Mouse (Mus musculus): ENCODE data around the gene Drg1. TPM values are rescaled to one million over a fixed set of nuclear protein-coding genes. Genes with fewer than 3 reads are reported as not detected.

Drg1 gene
- polyA plus RNA-seq, 1 experiment from 2014 or later: 226 TPM

DNA sequence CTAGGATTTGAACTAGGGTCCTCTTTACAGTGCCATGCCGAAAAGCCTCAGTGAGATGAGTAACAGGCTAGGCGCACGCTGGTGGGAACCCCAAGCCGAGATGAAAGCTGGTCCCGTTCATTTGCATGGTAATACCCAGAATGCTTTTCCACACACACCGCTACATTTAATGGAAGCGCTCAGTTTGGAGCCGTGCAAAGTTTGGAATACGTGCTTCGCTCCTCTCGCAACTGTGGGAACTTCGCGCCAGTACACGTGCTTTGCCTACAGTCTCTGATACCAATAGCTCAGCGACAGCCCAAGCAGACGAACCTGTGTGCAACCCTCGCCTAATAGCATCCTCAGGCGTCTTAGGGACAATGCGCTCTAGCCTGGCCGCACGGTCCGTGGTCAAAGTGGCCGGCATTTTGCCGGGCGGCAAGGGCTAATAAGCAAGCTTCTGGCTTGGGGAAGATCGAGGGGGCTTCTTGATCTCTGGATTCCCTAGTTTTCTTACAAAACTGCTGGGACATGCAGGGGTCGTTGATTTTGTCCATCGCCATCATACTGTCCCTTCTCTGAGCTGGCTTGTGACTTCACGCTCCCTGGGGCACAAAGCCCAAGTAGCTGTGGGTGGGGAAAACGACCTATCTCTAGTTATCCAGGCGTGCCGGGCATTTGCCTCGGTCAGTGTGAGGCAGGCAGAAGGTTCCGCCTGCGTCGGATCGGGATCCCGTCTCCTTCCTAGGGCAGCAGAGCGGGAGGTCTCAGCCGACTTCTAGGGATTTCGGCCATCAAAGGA is 22.5 kb upstream of the Drg1 start, which contains the start of gene Patz1:
TSS of gene Patz1 (plus strand) at position 354 of the 781 bp plus-strand sequence.
- peak within 1 kb of the TSS; percentile 100 for H3K4me2 ChIP-seq (replicated peaks)
- H3K4me3 ChIP-seq: peak within 1 kb of the TSS; percentile 83
- peak within 1 kb of the TSS; percentile 95 for H3K9ac ChIP-seq
- no peaks in the 10 kb centered on the region for H3K9me3 ChIP-seq
- peaks cover 26% of the 10 kb centered on the region for H3K4me1 ChIP-seq
- under 1% methylated on average over 41 of the region's 41 CpGs for WGBS
- peak within 1 kb of the TSS; percentile 100 for H3K27ac ChIP-seq
- peaks cover 8% of the 10 kb centered on the region for H3K36me3 ChIP-seq
- peak; percentile 28; the same call in 1 of the 2 replicates for ATAC-seq (ENCODE audit: low FRiP score, low read depth)
- no peaks in the 10 kb centered on the region for H3K27me3 ChIP-seq

DNA sequence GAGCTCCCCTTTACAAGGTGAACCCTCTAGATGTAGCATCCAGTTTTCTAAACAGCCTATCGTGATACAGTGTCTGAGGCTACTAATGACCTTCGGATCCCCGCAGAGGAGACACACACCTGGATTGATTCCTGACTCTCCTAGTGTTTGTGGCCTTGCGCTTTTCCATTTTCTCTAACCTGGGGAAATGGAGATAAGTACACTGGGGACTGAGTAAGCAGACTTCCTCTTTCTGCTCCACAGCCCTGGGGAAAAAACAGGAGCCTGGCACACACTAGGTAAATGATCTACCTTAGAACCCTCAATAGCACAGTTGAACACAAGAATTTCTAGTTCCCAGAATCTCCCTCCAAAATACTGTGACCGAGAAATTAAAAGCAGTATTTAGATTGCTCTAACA is 21.7 kb upstream of the Drg1 start:
- Histone ChIP-seq H3K4me3 (peak overlapping the region; percentile 83), H3K4me2 (replicated peaks) (peak overlapping the region; percentile 100), H3K27me3 (no peaks in the 10 kb centered on the region), H3K9me3 (no peaks in the 10 kb centered on the region), H3K4me1 (peaks cover 18% of the 10 kb centered on the region), H3K27ac (no peak overlapping the region; the same call in 1 of the 2 replicates), H3K36me3 (peaks cover under 1% of the 10 kb centered on the region), H3K9ac (peak overlapping the region; percentile 95)
- WGBS: 66% methylated on average over 5 of the region's 5 CpGs
- ATAC-seq (ENCODE audit: low FRiP score, low read depth): no peak

DNA sequence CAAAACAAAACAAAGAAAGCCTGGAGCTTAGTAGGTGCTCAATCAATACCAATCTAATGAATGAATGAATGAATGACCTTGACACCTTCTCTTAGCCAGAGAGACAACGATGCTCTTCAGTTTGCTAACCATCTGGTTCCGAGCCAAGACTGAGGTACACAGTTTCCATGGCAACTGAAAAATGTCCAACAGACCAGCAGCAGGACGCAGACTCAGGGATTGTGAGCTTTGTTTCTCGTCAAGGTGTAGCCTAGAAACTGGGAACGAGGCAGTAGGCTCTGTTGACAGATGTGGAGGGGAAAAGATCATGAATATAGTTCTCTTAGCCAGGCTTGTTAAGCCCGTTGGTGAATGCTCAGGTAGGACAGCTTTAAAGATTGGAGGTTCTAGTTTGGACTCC is 20.9 kb upstream of the Drg1 start:
- no peak for ATAC-seq (ENCODE audit: low FRiP score, low read depth)
- Histone ChIP-seq H3K4me2 (replicated peaks) (no peak overlapping the region), H3K27me3 (no peaks in the 10 kb centered on the region), H3K36me3 (no peaks in the 10 kb centered on the region; the same call in 1 of the 2 replicates), H3K4me3 (no peak overlapping the region), H3K9ac (no peak overlapping the region), H3K27ac (no peak overlapping the region), H3K9me3 (no peaks in the 10 kb centered on the region), H3K4me1 (peaks cover 14% of the 10 kb centered on the region)
- 50% methylated on average over 6 of the region's 6 CpGs for WGBS

DNA sequence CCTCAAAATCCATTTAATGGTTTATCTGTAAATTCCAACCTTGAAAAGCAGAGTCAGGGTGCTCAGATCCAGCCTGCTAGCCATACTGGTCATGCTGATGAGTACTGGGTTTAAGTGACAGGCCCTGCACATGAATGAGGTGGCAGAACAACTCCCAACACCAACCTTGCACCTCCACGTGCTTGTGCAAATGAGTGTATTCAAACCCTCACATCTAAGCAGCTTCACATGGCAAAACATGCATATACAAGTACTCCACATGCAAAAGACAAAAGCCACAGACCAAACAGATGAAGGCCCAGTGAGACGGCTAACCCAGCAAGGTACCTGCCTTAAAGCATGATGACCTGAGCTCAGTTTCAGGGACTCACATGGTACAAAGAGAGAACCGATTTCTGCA is 19.7 kb upstream of the Drg1 start:
- no peaks in the 10 kb centered on the region for H3K27me3 ChIP-seq
- no peak overlapping the region for H3K27ac ChIP-seq
- H3K9me3 ChIP-seq: no peaks in the 10 kb centered on the region
- no peak overlapping the region for H3K4me3 ChIP-seq
- WGBS: 90% methylated on average over 3 of the region's 3 CpGs
- no peak overlapping the region for H3K4me2 ChIP-seq (replicated peaks)
- ATAC-seq (ENCODE audit: low FRiP score, low read depth): no peak
- peaks cover 10% of the 10 kb centered on the region for H3K4me1 ChIP-seq
- H3K36me3 ChIP-seq: no peaks in the 10 kb centered on the region; the same call in 1 of the 2 replicates
- H3K9ac ChIP-seq: no peak overlapping the region

DNA sequence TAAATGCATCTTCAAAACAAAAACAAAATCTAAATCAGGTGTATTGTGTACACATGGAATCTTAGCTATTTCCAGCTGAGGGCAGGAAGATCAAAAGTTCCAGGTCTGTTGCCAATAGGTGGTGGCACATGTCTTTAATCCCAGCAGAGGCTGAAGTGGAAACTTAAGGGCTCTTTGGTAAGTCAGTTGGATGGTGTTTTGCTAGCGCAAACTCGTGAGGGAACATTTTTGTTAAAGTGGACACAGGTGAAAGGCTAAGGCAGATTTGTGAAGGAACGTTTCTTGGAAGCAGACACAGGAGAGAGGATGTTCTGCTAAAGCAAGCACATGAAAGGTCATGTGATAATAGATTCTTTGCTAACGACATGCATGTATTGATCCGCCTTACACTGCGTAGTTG is 17.4 kb upstream of the Drg1 start:
- ATAC-seq (ENCODE audit: low FRiP score, low read depth): no peak
- H3K4me3 ChIP-seq: no peak overlapping the region
- 88% methylated on average over 6 of the region's 6 CpGs for WGBS

DNA sequence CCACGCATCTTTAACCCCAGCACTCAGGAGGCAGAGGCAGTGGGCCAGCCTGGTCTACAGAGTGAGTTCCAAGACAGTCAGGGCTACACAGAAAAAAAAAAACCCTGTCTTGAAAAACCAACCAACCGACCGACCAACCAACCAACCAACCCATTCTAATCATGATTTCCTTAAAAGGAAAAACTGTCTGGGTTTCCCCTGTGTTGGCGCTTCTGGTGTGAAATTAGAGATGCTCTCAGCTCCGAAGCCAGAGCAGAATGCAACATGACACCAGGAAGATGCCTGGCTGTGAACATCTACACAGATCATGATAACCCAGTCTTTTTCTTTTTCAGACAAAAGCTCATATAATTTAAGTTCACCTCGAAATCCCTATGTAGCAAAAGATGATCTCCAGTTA is 16.7 kb upstream of the Drg1 start:
- ATAC-seq (ENCODE audit: low FRiP score, low read depth): no peak
- Histone ChIP-seq H3K4me2 (replicated peaks) (no peak overlapping the region), H3K9ac (no peak overlapping the region), H3K4me3 (no peak overlapping the region), H3K36me3 (no peaks in the 10 kb centered on the region), H3K9me3 (no peaks in the 10 kb centered on the region), H3K27ac (no peak overlapping the region), H3K4me1 (peaks cover 3% of the 10 kb centered on the region), H3K27me3 (no peaks in the 10 kb centered on the region)
- WGBS: 86% methylated on average over 6 of the region's 6 CpGs

More for the DNA sequence above, 17.4 kb upstream of the Drg1 start:
- Histone ChIP-seq H3K27ac (no peak overlapping the region), H3K9me3 (no peaks in the 10 kb centered on the region), H3K4me1 (peaks cover 9% of the 10 kb centered on the region), H3K27me3 (no peaks in the 10 kb centered on the region), H3K9ac (no peak overlapping the region), H3K36me3 (no peaks in the 10 kb centered on the region), H3K4me2 (replicated peaks) (no peak overlapping the region)

DNA sequence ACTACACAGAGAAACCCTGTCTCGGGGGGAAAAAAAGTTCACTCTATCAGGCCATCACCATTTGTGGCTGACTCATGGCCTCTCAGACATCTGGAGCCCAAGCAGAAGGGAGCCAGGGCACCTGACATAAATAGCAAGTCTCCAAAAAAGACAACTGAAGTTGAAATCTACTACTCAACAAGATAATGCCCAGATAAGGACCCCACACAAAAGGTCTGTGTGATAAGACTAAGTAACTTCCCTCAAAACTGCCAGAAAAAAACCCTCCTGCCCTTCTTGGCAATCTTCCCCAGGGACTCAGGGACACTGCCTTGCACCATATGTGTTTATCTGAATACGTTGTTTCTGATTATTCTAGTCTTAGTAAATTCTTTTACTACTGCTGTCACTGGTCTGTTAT is 13.5 kb upstream of the Drg1 start:
- H3K4me1 ChIP-seq: no peaks in the 10 kb centered on the region
- H3K9me3 ChIP-seq: no peaks in the 10 kb centered on the region
- H3K36me3 ChIP-seq: no peaks in the 10 kb centered on the region
- ATAC-seq (ENCODE audit: low FRiP score, low read depth): no peak
- no peak overlapping the region for H3K9ac ChIP-seq
- 91% methylated on average over 2 of the region's 2 CpGs for WGBS
- H3K4me3 ChIP-seq: no peak overlapping the region
- no peaks in the 10 kb centered on the region for H3K27me3 ChIP-seq
- no peak overlapping the region for H3K4me2 ChIP-seq (replicated peaks)
- H3K27ac ChIP-seq: no peak overlapping the region

DNA sequence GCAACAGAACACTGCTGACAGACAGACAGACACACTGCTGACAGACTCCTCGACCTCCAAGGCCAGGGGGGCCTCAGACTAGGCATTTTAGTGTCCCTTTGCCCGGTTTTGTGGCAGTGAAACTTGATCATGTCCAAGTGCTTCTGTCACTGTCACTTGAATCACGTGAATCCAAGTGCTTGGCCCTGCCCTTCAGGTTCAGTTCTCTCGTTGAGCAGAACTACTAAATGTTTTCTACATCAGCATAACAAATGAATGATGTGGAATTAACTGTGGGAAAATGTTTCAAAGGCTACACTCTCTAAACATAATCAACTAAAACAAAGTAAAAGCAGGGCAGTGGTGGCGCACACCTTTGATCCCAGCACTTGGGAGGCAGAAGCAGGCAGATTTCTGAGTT is 12.1 kb upstream of the Drg1 start:
- no peaks in the 10 kb centered on the region for H3K4me1 ChIP-seq
- no peaks in the 10 kb centered on the region for H3K9me3 ChIP-seq
- H3K9ac ChIP-seq: no peak overlapping the region
- H3K36me3 ChIP-seq: no peaks in the 10 kb centered on the region
- no peak overlapping the region for H3K4me2 ChIP-seq (replicated peaks)
- H3K27me3 ChIP-seq: no peaks in the 10 kb centered on the region
- no peak overlapping the region for H3K4me3 ChIP-seq
- 57% methylated on average over 5 of the region's 5 CpGs for WGBS
- H3K27ac ChIP-seq: no peak overlapping the region
- ATAC-seq (ENCODE audit: low FRiP score, low read depth): no peak

DNA sequence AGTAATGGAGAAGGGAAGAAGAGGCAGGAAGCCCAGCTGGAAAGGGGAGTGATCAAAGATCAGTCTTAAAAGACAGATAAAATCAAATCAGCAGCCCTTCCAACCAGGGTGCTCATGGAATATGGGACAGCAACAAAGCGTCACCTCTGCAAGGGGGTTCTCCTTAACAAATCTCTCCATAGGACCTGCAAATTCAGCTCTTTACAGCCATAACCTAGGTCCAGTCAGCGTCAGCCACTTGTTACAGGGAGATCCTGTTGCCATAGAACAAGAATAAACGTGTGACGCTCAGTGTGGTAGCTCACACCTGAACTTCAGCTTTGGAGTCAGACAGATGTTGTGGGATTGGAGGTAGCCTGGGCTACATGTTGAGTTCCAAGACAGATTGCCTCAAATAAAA is 3.0 kb upstream of the Drg1 start:
- Histone ChIP-seq H3K9ac (no peak overlapping the region), H3K36me3 (peaks cover under 1% of the 10 kb centered on the region; the same call in 1 of the 2 replicates), H3K9me3 (no peaks in the 10 kb centered on the region), H3K4me3 (no peak overlapping the region), H3K27me3 (no peaks in the 10 kb centered on the region), H3K27ac (no peak overlapping the region), H3K4me2 (replicated peaks) (no peak overlapping the region), H3K4me1 (peaks cover 11% of the 10 kb centered on the region)
- 34% methylated on average over 4 of the region's 4 CpGs for WGBS
- ATAC-seq (ENCODE audit: low FRiP score, low read depth): no peak

DNA sequence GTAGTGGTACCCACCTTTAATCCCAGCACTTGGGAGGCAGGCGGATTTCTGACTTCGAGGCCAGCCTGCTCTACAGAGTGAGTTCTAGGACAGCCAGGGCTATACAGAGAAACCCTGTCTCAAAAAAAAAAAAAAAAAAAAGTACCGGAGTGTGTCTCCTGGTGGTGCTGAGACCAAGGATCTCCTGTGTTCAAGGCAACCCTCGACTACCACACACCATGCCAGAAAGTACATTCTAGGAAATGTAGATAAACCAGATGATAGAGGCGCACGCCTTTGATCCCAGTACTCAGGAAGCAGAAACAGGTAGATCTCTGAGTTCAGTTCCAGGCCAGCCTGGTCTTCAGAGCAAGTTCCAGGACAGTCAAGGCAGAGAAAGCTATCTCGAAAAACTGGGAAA is 918 bp upstream of the Drg1 start:
- no peak overlapping the region for H3K27ac ChIP-seq
- no peak for ATAC-seq (ENCODE audit: low FRiP score, low read depth)

DNA sequence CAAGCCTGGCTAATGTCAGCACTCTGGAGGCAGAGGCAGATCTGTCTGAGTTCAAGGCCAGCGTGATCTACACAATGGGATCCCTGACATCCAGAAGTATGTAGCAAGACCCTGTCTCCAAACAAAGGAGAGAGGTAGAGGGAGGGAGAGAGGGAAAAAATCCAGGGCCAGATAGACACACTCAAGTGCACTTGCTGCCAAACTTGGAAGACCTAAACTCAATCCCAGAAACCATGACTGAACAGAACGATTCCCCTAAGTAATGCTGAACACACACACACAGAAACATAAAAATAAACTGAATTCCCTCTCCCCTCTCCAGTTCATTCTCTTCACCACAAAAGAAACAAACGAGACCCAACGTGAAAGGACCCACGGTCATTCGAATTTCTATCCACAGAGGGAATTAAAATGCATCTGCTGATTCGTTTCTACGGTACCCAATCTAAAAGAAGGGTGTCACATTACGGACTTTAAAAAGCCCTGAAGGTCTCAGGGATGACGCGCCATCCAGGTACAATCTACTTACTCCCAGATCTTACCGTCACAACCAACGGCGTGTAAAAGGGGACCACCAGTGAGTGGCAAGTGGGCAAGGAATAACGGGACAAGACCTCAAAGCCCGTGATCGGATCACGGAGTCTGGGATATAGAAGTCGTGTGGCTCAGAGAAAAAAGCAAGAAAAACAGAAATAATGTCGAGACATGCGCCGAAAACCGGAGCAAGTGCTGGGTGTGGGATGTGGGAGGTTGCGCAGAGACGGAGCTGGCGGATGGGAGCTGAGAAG is 730 bp downstream of the Drg1 start:
- 3% methylated on average over 26 of the region's 26 CpGs for WGBS
- Histone ChIP-seq H3K9me3 (no peaks in the 10 kb centered on the region), H3K27ac (peak overlapping the region; percentile 97), H3K4me1 (peaks cover 13% of the 10 kb centered on the region), H3K4me3 (peak overlapping the region; percentile 91), H3K9ac (peak overlapping the region; percentile 97), H3K27me3 (no peaks in the 10 kb centered on the region), H3K4me2 (replicated peaks) (peak overlapping the region; percentile 79), H3K36me3 (peaks cover 35% of the 10 kb centered on the region)
- peak; percentile 20; the same call in 1 of the 2 replicates for ATAC-seq (ENCODE audit: low FRiP score, low read depth)

More for the DNA sequence above, 918 bp upstream of the Drg1 start:
- 58% methylated on average over 7 of the region's 7 CpGs for WGBS
- Histone ChIP-seq H3K4me2 (replicated peaks) (peak overlapping the region; percentile 79), H3K9ac (peak overlapping the region; percentile 97), H3K36me3 (peaks cover 18% of the 10 kb centered on the region), H3K27me3 (no peaks in the 10 kb centered on the region), H3K9me3 (no peaks in the 10 kb centered on the region), H3K4me1 (peaks cover 13% of the 10 kb centered on the region), H3K4me3 (peak overlapping the region; percentile 91)

DNA sequence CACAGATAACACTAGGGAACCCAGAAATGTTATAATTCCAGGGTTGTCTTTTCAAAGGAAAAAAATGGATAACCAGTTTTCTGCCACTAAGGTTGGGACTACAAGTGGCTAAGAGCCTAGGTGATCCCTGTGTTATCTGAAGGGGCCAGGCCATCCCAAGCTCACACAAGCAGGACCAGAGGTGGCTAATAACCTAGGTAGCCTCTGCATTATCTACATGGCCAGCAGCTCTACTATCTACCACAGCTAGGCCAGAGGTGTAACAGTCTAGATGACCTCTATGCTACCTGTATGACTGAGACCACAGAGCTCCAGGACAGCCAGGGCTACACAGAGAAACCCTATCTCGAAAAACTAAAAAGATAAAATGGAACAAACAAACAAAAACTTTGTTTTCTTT is 6.7 kb downstream of the Drg1 start:
- H3K9ac ChIP-seq: no peak overlapping the region
- peaks cover 5% of the 10 kb centered on the region for H3K4me1 ChIP-seq
- no peaks in the 10 kb centered on the region for H3K9me3 ChIP-seq
- no peak overlapping the region for H3K4me3 ChIP-seq
- H3K27ac ChIP-seq: no peak overlapping the region
- WGBS: 90% methylated on average over 1 of the region's 1 CpGs
- ATAC-seq (ENCODE audit: low FRiP score, low read depth): no peak
- peaks cover 89% of the 10 kb centered on the region for H3K36me3 ChIP-seq
- H3K4me2 ChIP-seq (replicated peaks): no peak overlapping the region
- H3K27me3 ChIP-seq: no peaks in the 10 kb centered on the region

Measured in limb, embryonic 13.5 days (tissue).